Mouse (Mus musculus): ENCODE data around the gene Ninj2. TPM values are rescaled to one million over a fixed set of nuclear protein-coding genes. Genes with fewer than 3 reads are reported as not detected.

The Ninj2 gene
- polyA plus RNA-seq, 1 experiment from 2014 or later = not detected

- H3K9ac ChIP-seq = peak overlapping the region; percentile 45; the same call in 1 of the 2 replicates
- 6% methylated on average over 20 of the region's 22 CpGs for WGBS
Observed at GRCm38 (mm10) chr6:120111984-120112803, 19.0 kb downstream of the Ninj2 start.

GRCm38 (mm10) chr6:120113856-120114255 is 20.7 kb downstream of the Ninj2 start:
- no peaks in the 10 kb centered on the region for H3K36me3 ChIP-seq
- no peak overlapping the region for H3K4me2 ChIP-seq (replicated peaks)
- no peaks in the 10 kb centered on the region for H3K9me3 ChIP-seq
- WGBS = 89% methylated on average over 3 of the region's 3 CpGs
- ATAC-seq (ENCODE audit: insufficient number of reproducible peaks, insufficient read depth, low FRiP score, low TSS enrichment) = no peak
- H3K9ac ChIP-seq = no peak overlapping the region
- H3K4me1 ChIP-seq = peaks cover 20% of the 10 kb centered on the region; the same call in 1 of the 2 replicates
- H3K27me3 ChIP-seq = no peaks in the 10 kb centered on the region
- H3K4me3 ChIP-seq = no peak overlapping the region
- H3K27ac ChIP-seq = no peak overlapping the region

More at GRCm38 (mm10) chr6:120111984-120112803, 19.0 kb downstream of the Ninj2 start:
- Histone ChIP-seq H3K36me3 (no peaks in the 10 kb centered on the region), H3K4me3 (peak overlapping the region; percentile 14; the same call in 1 of the 2 replicates), H3K4me1 (peaks cover 20% of the 10 kb centered on the region; the same call in 1 of the 2 replicates), H3K27ac (peak overlapping the region; percentile 92), H3K27me3 (no peaks in the 10 kb centered on the region), H3K9me3 (no peaks in the 10 kb centered on the region), H3K4me2 (replicated peaks) (peak overlapping the region; percentile 42)
- ATAC-seq (ENCODE audit: insufficient number of reproducible peaks, insufficient read depth, low FRiP score, low TSS enrichment) = peak; percentile 93

- H3K27me3 ChIP-seq = no peaks in the 10 kb centered on the region
- H3K4me2 ChIP-seq (replicated peaks) = no peak overlapping the region
- no peak for ATAC-seq (ENCODE audit: insufficient number of reproducible peaks, insufficient read depth, low FRiP score, low TSS enrichment)
- H3K9ac ChIP-seq = no peak overlapping the region
- H3K9me3 ChIP-seq = no peaks in the 10 kb centered on the region
- peak overlapping the region; percentile 79; the same call in 1 of the 2 replicates for H3K27ac ChIP-seq
- no peak overlapping the region for H3K4me3 ChIP-seq
- H3K4me1 ChIP-seq = peaks cover 20% of the 10 kb centered on the region; the same call in 1 of the 2 replicates
- no peaks in the 10 kb centered on the region for H3K36me3 ChIP-seq
- WGBS = 50% methylated on average over 1 of the region's 1 CpGs
Observed at GRCm38 (mm10) chr6:120114271-120114670, 21.1 kb downstream of the Ninj2 start.

GRCm38 (mm10) chr6:120114698-120115097 is 21.5 kb downstream of the Ninj2 start:
- no peak for ATAC-seq (ENCODE audit: insufficient number of reproducible peaks, insufficient read depth, low FRiP score, low TSS enrichment)
- Histone ChIP-seq H3K27me3 (no peaks in the 10 kb centered on the region), H3K9me3 (no peaks in the 10 kb centered on the region), H3K4me1 (peaks cover 20% of the 10 kb centered on the region; the same call in 1 of the 2 replicates), H3K4me3 (no peak overlapping the region), H3K27ac (peak overlapping the region; percentile 79), H3K9ac (no peak overlapping the region), H3K4me2 (replicated peaks) (no peak overlapping the region; the same call in 1 of the 2 replicates), H3K36me3 (no peaks in the 10 kb centered on the region)
- 14% methylated on average over 7 of the region's 7 CpGs for WGBS

GRCm38 (mm10) chr6:120115443-120115842 is 22.3 kb downstream of the Ninj2 start:
- H3K27ac ChIP-seq = peak overlapping the region; percentile 79; the same call in 1 of the 2 replicates
- no peaks in the 10 kb centered on the region for H3K36me3 ChIP-seq
- 47% methylated on average over 3 of the region's 3 CpGs for WGBS
- H3K4me3 ChIP-seq = no peak overlapping the region
- no peak overlapping the region for H3K4me2 ChIP-seq (replicated peaks)
- ATAC-seq (ENCODE audit: insufficient number of reproducible peaks, insufficient read depth, low FRiP score, low TSS enrichment) = no peak
- H3K4me1 ChIP-seq = peaks cover 20% of the 10 kb centered on the region; the same call in 1 of the 2 replicates
- H3K9ac ChIP-seq = no peak overlapping the region
- H3K27me3 ChIP-seq = no peaks in the 10 kb centered on the region
- no peaks in the 10 kb centered on the region for H3K9me3 ChIP-seq

GRCm38 (mm10) chr6:120119824-120120223 is 26.7 kb downstream of the Ninj2 start:
- H3K36me3 ChIP-seq = no peaks in the 10 kb centered on the region
- WGBS = 85% methylated on average over 5 of the region's 5 CpGs
- H3K4me1 ChIP-seq = peaks cover 6% of the 10 kb centered on the region; the same call in 1 of the 2 replicates
- H3K27me3 ChIP-seq = no peaks in the 10 kb centered on the region
- no peak overlapping the region for H3K27ac ChIP-seq
- ATAC-seq (ENCODE audit: insufficient number of reproducible peaks, insufficient read depth, low FRiP score, low TSS enrichment) = no peak
- H3K9me3 ChIP-seq = no peaks in the 10 kb centered on the region
- no peak overlapping the region for H3K9ac ChIP-seq
- no peak overlapping the region for H3K4me3 ChIP-seq
- H3K4me2 ChIP-seq (replicated peaks) = no peak overlapping the region

- Histone ChIP-seq H3K9ac (no peak overlapping the region), H3K27ac (no peak overlapping the region), H3K4me1 (no peaks in the 10 kb centered on the region), H3K4me3 (no peak overlapping the region), H3K36me3 (no peaks in the 10 kb centered on the region), H3K9me3 (no peaks in the 10 kb centered on the region), H3K4me2 (replicated peaks) (no peak overlapping the region), H3K27me3 (no peaks in the 10 kb centered on the region)
- ATAC-seq (ENCODE audit: insufficient number of reproducible peaks, insufficient read depth, low FRiP score, low TSS enrichment) = no peak
- WGBS = 88% methylated on average over 7 of the region's 7 CpGs
Observed at GRCm38 (mm10) chr6:120124688-120125087, 31.5 kb downstream of the Ninj2 start.

GRCm38 (mm10) chr6:120126456-120126855 is 33.3 kb downstream of the Ninj2 start:
- Histone ChIP-seq H3K9ac (no peak overlapping the region), H3K4me1 (no peaks in the 10 kb centered on the region), H3K27me3 (no peaks in the 10 kb centered on the region), H3K36me3 (no peaks in the 10 kb centered on the region), H3K4me3 (no peak overlapping the region), H3K4me2 (replicated peaks) (no peak overlapping the region), H3K9me3 (no peaks in the 10 kb centered on the region), H3K27ac (no peak overlapping the region)
- no peak for ATAC-seq (ENCODE audit: insufficient number of reproducible peaks, insufficient read depth, low FRiP score, low TSS enrichment)
- 89% methylated on average over 8 of the region's 8 CpGs for WGBS

GRCm38 (mm10) chr6:120127321-120127720 is 34.2 kb downstream of the Ninj2 start:
- H3K27me3 ChIP-seq = no peaks in the 10 kb centered on the region
- no peaks in the 10 kb centered on the region for H3K9me3 ChIP-seq
- no peaks in the 10 kb centered on the region for H3K36me3 ChIP-seq
- 95% methylated on average over 7 of the region's 7 CpGs for WGBS
- H3K4me3 ChIP-seq = no peak overlapping the region
- no peak overlapping the region for H3K4me2 ChIP-seq (replicated peaks)
- no peak overlapping the region for H3K9ac ChIP-seq
- no peak for ATAC-seq (ENCODE audit: insufficient number of reproducible peaks, insufficient read depth, low FRiP score, low TSS enrichment)
- no peaks in the 10 kb centered on the region for H3K4me1 ChIP-seq
- H3K27ac ChIP-seq = no peak overlapping the region

- no peaks in the 10 kb centered on the region for H3K36me3 ChIP-seq
- no peak overlapping the region for H3K27ac ChIP-seq
- H3K9me3 ChIP-seq = no peaks in the 10 kb centered on the region
- no peaks in the 10 kb centered on the region for H3K27me3 ChIP-seq
- ATAC-seq (ENCODE audit: insufficient number of reproducible peaks, insufficient read depth, low FRiP score, low TSS enrichment) = no peak
- no peak overlapping the region for H3K4me2 ChIP-seq (replicated peaks)
- no peaks in the 10 kb centered on the region for H3K4me1 ChIP-seq
- no peak overlapping the region for H3K9ac ChIP-seq
- 74% methylated on average over 4 of the region's 4 CpGs for WGBS
- H3K4me3 ChIP-seq = no peak overlapping the region
Observed at GRCm38 (mm10) chr6:120134748-120135147, 41.6 kb downstream of the Ninj2 start.

- H3K4me3 ChIP-seq = no peak overlapping the region
- no peak overlapping the region for H3K9ac ChIP-seq
- WGBS = 85% methylated on average over 1 of the region's 1 CpGs
- no peak overlapping the region for H3K27ac ChIP-seq
- peaks cover 12% of the 10 kb centered on the region; the same call in 1 of the 2 replicates for H3K4me1 ChIP-seq
- no peaks in the 10 kb centered on the region for H3K27me3 ChIP-seq
- H3K4me2 ChIP-seq (replicated peaks) = no peak overlapping the region
- no peaks in the 10 kb centered on the region for H3K9me3 ChIP-seq
- no peak for ATAC-seq (ENCODE audit: insufficient number of reproducible peaks, insufficient read depth, low FRiP score, low TSS enrichment)
- no peaks in the 10 kb centered on the region for H3K36me3 ChIP-seq
Observed at GRCm38 (mm10) chr6:120145439-120145838, 52.3 kb downstream of the Ninj2 start.

- Histone ChIP-seq H3K4me3 (no peak overlapping the region), H3K27ac (no peak overlapping the region), H3K9ac (no peak overlapping the region), H3K36me3 (no peaks in the 10 kb centered on the region), H3K4me2 (replicated peaks) (no peak overlapping the region), H3K9me3 (no peaks in the 10 kb centered on the region), H3K27me3 (no peaks in the 10 kb centered on the region), H3K4me1 (peaks cover 12% of the 10 kb centered on the region; the same call in 1 of the 2 replicates)
- 59% methylated on average over 10 of the region's 10 CpGs for WGBS
- no peak for ATAC-seq (ENCODE audit: insufficient number of reproducible peaks, insufficient read depth, low FRiP score, low TSS enrichment)
Observed at GRCm38 (mm10) chr6:120146676-120147075, 53.5 kb downstream of the Ninj2 start.

Data from embryonic facial prominence, embryonic 12.5 days (tissue).